Mouse (Mus musculus) embryonic fibroblast, embryonic 13.5 days (primary cell): ENCODE measurements around the gene Pigq.

Experiments used
- CTCF ChIP-seq: IDR thresholded peaks from 2 replicates; pipeline ENCODE4 v1.5.1; 2011; ENCODE audit warnings: mild to moderate bottlenecking, control low read depth, low read length, moderate library complexity, borderline replicate concordance; ENCODE audit not compliant: insufficient read depth
- POLR2A ChIP-seq: IDR thresholded peaks from 2 replicates; pipeline ENCODE4 v1.6.1; 2011; ENCODE audit warnings: low read depth, mild to moderate bottlenecking, control low read depth, low read length, moderate library complexity

- TF ChIP-seq POLR2A = no peak
- no peak for TF ChIP-seq CTCF
Observed at GRCm38 (mm10) chr17:25967652-25968051, 22.9 kb upstream of the Pigq start.
